Mouse (Mus musculus): ENCODE results near the gene Crip1.

Gene Crip1

DNA sequence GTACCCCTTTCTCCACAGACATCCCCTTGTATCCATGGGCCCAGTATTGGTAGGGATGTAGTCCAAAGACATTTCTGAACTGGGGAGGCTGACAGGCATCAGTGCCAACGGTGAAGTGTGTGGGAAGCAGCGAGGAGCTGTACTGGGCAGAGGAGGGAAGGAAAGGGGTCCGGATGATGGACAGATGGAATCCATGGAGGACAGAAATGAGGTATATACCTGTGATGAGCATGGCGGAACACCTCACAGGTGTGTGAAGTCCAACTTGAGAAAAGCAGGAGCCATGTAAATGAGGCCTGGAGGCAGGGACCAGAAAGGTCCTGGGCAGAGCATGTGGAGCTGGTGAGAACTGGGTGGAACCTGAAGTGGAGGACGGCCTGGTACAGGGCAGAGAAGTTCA lies 525 bp upstream of the Crip1 start:
- no peak for DNase-seq (ENCODE audit: low read depth, low spot score)

DNA sequence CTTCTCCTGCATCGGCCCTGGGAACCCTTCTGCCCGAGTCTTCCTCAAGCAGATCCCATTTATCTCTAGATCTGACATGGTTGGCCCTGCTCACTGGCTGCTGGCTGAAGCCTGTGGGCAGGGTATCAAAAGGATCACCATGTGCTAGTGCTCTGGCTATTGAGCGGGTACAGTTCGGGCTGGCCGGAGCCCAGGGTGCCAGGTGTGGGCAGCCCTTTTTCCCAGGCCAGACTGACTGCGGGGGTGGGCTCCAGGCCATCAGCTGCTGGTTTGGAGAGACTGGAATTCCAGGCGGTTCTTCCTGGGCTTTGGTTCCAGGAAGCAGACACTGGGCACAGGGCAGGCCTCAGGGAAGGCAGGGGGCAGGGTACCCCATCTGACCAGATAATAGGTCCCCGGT lies 1.4 kb downstream of the Crip1 start:
- no peak for DNase-seq (ENCODE audit: low read depth, low spot score)

DNA sequence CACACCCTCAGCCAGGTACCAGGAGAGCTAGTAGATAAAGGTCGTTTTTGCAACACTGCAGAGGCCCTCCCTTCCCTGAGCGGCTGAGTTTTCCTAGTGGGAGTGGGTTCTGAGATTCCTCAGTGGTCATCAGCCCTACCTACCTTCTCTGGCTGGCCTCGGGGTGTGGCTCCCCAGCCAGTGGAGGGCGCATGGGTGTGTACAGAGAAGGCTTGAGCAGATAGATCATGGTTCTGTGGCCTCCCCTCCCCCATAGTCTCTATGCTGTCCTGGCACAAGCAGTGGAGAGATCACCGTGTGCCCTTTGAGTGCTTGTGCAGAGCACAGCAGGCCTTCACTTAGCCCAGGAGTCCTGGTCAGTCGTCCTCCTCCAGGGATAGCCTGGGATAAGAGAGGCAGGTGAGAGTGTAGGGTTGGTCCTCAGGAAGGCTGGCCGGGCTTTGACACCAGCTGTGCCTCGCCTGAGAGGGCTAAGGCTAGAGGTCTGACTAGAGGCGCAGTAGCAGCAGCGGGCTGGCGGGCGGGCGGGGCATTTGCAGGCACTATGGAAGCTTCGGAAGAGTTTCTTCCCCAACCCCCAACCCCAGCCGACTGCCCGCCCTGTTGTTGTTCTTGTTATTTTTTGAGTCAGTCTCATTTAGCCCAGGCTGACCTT lies 2.4 kb downstream of the Crip1 start:
- DNase-seq (ENCODE audit: low read depth, low spot score), result no peak

DNA sequence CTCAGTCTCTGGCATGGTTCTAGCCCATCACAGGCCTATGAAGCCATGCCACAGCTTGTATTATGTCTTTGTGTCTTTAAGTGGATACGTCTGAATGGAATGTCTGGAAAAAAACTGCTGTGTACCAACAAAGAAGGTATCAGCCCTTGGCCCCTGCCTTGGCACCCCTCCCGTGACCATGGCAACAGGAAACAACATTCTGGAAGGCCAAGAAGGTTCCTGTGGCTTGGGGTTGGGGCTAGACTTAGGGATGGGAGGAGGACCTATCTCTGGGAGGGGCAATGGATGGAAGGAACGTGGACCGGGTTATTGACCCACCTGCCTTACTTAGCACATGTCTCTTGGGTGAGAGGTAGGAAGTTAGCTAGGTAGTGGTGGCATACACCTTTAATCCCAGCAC lies 3.2 kb downstream of the Crip1 start:
- no peak for DNase-seq (ENCODE audit: low read depth, low spot score)

DNA sequence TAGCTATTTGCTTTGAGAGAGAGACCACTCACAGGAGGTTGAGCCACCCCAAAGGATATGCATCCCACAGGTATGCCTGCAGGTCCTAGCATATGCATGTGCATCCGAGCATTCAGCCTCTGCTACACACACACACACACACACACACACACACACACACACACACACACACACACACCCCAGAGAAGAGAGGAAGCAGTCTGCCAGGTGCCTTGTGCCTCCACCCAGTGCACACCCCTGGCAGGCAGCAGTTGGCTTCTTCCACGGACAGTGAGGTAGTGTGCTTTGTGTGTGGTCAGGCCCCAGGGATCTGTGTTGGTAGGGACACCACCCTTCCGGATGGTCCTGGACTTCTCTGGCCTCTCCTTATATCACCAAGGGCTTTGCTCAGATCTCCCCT lies 3.8 kb downstream of the Crip1 start:
- DNase-seq (ENCODE audit: low read depth, low spot score), result no peak

DNA sequence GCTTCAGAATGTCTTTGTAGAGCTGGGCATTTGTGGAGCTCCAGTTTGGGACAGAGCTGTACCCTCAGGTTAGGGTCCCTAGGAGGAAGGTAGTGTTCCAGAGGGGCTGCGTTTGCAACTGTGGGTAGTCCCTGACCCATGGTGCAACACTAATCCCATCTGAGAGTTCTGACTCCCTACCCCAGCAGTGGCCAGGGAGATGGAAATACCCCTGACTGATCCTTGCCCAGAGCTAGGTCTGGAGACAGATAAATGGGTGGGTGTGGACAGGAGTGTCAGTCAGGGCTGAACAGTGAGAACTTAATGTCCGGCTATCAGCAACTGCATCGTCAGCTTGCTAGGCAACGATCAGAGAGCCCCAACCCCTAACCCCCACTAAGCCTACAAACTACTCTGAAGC lies 4.5 kb downstream of the Crip1 start:
- DNase-seq (ENCODE audit: low read depth, low spot score), result no peak

DNA sequence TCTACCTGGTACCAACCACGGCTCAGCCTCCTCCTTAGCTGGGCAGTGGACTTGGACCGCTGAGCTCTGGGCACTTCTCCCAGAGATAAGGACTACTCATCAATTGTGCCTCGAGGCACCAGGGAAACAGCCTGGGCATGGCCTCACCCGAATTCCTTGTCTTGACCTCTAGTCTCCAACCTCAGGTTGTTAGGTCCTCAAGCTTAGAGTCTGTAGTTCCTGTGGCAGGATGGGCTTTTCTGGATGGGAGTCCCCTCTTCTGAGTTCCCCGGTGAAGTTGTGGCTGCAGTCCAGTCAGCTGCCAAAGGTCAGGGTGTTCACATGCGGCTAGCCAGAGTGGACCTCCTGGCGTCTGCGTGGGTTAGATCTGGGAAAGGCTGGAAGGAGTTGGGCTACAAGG lies 4.9 kb downstream of the Crip1 start:
- no peak for DNase-seq (ENCODE audit: low read depth, low spot score)

DNA sequence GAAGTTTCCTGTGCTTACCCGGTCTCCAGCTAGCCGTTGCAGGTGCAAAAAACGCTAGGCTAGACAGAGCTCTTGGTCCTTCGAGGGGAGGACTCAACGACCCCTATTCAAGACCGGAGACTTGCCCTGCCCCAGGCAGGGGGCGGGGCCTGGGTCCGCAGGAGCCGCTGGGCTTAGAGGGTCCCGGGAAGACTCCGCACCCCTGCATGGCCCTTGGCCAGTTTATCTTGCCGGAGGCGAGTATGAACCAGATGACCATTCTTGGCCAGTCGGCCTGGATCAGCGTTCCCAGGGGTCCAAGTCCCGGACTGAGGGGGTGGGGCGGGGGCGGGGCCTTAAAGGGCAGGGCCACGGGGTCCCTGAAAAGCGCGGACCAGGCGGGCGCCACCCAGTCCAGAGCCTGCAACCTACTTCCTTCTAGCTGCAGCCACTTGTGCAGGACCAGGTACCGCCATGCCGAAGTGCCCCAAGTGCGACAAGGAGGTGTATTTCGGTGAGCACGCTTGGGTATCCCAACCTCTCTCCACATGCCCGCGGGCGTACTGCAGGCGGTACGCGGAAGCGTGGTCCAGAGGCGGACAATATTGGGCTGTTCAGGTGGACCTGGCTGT lies 5.7 kb downstream of the Crip1 start:
- DNase-seq (ENCODE audit: low read depth, low spot score), result no peak

DNA sequence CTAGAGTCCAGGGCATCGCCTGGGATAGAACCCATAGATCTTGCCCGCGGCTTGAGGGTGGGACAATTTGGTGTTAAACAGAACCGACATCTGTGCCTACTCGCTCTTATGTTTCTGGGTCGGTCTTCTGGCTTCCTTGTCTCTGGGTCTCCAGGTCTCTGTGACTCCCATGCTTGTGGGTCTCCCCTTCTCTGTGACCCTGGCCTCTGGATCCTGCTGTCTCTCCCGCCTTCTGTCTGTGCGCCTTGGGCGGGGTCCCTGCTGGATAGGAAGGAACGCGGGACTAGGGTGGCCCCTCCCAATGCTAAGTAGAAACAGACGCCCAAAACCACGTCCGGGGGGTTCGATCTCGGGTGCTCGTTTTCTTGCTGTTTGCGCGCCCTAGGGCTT lies 6.2 kb downstream of the Crip1 start:
- no peak for DNase-seq (ENCODE audit: low read depth, low spot score)

DNA sequence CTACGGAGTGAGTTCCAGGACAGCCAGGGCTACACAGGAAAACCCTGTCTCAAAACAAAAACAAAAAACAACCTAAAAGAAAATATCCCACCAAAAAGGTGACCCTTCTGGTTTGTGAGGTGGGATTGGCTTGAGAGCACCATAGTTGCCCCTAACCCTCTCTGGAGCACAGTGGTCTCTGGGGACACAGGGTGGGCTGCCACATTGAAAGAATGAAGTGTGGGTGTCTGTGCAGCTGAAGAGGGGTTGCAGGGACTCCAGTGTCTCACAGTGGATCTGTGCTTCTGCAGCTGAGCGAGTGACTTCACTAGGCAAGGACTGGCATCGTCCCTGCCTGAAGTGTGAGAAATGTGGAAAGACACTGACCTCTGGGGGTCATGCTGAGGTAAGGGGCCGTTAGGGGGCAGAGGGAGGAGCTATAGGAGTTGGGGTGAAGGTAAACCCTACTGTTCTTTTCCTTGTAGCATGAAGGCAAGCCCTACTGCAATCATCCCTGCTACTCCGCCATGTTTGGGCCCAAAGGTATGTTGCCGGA lies 6.9 kb downstream of the Crip1 start:
- DNase-seq (ENCODE audit: low read depth, low spot score), result no peak

DNA sequence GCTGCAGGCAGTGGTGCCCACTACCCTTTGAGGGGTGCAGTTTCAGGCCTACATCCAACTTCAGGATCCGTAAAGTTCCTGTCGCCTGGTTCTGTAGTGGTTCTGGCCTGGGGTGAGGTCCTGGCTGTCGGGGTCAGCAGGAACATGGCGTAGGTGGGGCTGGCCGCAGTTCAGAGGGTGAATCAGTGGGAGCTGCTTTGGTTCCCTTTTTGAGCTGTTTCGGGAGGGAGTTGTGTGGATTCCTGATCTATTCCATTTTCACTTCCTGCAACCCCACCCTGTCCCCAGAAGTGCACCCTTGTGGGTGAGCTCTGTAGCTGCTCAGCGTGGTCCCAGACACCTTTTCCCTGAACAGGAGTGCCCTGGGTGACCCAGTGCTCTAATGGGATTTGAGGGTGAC lies 7.9 kb downstream of the Crip1 start:
- DNase-seq (ENCODE audit: low read depth, low spot score), result no peak

DNA sequence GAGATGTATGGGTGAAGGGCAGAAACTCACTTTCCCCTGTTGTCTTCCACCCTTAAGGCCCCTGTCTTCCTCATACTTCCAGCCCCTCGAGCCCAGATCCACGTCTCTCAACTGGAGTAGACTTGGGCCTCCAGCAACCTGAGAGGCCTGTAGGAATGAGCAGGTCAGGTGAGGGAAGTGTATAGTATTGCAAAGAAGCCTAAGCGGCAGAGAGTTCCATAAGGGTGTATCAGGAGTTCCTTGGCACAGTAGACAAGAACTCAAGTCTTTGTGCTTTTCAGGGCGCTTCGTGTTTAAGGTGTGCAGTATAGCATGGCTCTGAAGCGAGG lies 8.6 kb downstream of the Crip1 start:
- no peak for DNase-seq (ENCODE audit: low read depth, low spot score)

DNA sequence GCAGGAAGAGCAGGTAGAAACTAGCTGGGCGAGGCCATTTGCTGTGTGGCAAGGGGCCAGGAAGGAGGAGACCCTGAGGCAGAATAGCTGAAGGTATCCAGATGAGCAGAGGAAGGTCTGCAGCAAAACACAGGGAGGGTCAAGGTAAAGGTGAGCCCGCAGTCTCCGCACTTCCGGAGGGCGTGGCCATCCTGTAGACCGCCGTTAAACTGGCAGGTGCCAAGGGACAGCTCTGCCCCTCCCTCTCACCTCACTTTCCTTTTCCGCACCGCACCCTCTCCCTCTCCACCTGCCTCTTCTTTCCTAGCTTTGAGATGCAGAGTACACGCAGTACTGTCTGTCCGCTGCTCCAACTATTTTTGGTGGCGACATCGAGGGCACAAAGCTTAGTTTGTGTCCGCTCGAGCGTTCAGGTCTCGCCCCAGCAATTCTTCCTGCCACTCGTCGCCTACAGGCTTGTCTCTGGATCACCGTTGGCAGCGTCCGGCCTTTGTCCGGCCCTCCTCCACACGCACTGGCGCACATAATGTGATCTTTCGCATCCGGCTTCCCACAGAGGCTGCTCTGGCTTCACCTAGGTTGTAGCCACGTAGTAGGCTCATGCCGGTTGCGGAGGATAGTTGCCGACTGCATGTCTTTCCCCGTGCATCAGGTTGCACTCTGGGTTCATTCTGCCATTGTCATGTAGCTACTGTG lies 9.1 kb downstream of the Crip1 start:
- DNase-seq (ENCODE audit: low read depth, low spot score), result no peak

DNA sequence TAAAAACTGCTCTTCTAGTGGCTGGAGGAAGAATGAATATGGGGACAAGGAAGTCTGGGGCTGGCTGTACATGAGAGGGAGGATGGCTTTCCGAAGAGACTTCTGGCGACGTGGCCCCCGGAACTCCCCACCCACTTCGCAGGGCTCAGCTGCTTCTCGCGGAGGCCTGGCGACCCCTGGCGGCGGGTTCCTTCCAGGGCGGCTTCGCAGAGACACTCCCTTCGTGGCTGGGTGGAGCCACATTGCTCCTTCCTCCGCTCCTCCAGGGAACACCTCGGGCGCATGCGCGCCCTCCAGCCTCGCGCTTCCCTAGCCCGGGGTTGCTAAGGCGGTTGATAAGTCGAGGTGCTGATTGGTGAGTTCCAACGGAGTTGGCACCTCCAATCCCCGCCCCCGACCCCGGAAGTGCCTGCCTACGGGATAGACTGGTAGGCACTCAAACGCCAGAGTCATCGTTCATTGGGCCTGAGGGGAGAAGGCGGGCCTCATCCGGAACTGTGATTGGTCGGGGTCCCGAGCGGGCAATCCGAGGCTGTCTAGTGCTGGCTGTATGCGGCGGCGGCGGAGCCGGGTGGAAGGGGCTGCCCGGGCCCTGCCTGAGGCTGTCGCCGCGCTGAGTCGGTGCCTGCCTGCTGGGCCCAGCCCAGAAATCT lies 9.9 kb downstream of the Crip1 start, which contains the start of gene Tedc1:
TSS of gene Tedc1 (plus strand) at position 535 of the 653 bp plus-strand sequence.
- DNase-seq (ENCODE audit: low read depth, low spot score), result peak; percentile 99

DNA sequence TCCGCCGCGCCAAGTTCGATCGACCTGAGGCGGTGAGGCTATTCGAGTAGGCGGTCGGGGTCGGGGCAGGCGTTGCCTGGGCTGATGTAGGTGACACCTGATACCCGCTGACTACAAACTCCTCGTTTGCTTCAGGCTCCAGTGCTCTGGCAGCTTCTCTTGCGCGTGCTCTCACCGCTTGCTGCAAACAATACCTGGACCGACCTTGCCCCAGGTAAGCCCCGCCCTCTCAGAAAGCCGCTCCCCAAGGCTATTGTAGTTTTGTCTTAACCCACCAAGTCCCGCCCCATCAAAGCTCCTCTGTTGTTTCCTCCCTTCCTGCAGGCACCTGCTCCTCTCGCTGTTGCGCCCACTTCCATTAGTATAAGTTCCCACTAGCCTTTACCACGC lies 10.4 kb downstream of the Crip1 start:
- DNase-seq (ENCODE audit: low read depth, low spot score), result no peak

DNA sequence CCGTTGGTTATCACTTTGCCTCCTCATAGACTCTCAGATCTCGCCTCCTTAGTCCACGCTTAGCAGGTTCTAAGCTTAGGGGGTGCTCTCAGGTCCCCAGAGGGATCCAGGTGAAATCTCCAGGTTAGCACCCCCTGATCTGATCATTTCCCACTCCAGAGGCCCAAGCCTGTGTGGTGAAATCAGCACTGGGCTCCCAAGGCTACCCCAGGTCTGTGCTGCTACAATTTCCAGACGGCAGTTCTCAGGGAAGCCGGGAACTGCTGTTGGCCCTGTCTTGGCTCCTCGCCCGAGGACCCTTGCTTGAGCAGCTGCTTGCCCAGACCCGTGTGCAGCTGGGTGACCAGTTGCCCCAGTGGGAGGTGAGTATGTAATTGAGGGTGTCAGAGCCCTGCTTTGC lies 10.9 kb downstream of the Crip1 start:
- no peak for DNase-seq (ENCODE audit: low read depth, low spot score)

DNA sequence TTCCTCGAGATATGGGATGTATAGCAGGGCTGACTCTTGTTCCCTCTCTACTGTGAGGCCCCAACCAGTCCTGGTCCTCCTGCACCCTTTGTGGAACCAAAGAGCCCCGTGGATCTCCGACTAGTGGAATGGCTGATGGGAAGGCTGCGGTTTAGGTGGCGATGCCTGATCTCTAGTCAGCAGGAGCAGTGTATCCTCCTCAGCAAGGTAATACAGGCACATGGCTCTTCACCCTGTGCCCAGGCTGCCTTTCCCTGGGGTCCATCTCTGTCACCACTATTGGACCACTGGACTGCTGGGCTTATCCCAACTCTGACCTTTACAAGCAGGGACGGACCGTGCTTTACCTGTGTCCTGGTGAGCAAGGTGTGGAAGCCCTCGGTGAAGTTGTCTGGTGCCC lies 11.4 kb downstream of the Crip1 start:
- DNase-seq (ENCODE audit: low read depth, low spot score), result no peak

DNA sequence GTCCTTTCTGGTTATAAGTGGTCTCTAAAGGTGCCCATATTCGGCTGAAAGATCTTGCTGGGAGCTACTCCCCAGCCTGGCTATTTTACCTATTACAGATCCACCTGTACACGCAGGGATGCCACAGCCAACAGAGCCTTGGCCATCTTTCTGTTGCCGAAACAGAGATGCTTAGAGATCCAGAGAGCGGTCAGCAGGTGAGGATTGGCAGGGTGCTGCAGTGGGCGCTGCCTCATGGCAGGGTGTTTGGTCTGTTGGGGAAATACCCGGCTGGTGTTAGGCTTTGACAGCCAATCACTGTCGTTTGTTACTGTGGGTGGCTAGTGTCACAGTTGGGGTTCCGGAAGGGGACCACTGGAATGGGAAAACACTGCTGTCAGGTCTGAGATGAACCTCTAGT lies 11.9 kb downstream of the Crip1 start:
- no peak for DNase-seq (ENCODE audit: low read depth, low spot score)

DNA sequence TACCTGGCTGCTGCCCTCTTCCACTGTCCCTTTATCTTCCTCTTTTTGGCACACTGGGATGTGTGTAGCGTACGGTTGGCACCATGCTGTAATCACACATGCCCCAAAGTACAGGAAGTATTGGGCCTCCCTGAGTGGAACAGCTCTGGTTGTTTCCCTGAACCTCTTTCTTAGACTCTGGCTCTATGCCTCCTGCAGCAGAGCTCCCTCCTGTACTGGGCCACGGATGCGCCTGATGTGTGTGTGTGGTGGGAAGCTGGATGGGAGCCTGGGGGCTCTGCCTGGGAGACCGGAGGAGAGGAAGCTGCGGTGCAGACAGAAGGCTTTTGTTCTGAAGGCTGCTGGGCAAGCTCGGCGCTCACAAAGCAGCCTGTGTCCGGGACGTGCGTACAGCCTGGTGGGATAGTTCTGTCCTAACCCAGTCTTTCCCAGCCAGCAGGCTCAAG lies 17.5 kb downstream of the Crip1 start:
- DNase-seq (ENCODE audit: low read depth, low spot score), result peak; percentile 58

DNA sequence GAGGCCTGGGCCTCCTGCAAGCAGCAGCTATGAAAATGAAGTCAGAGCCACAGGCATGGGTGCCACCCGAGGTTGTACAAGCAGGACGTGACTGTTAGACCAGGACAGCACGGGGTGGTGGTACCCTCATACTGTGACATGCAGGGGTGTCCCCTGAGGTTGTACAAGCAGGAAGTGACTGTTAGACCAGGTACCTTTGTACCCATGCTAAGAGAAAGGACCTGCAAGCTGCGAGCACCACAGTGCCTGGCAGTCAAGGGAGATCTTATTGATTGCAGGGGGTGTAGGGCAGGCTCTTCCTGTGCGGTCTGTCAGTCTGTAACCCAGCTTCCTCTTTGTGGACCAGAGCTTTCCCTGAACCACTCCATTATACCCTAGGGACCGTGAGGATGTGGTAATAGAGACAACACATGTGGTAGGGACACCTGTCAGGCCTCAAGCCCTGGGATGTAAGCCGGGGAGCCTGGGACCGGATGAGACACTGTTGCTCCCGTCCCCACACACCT lies 22.0 kb downstream of the Crip1 start:
- no peak for DNase-seq (ENCODE audit: low read depth, low spot score)

DNA sequence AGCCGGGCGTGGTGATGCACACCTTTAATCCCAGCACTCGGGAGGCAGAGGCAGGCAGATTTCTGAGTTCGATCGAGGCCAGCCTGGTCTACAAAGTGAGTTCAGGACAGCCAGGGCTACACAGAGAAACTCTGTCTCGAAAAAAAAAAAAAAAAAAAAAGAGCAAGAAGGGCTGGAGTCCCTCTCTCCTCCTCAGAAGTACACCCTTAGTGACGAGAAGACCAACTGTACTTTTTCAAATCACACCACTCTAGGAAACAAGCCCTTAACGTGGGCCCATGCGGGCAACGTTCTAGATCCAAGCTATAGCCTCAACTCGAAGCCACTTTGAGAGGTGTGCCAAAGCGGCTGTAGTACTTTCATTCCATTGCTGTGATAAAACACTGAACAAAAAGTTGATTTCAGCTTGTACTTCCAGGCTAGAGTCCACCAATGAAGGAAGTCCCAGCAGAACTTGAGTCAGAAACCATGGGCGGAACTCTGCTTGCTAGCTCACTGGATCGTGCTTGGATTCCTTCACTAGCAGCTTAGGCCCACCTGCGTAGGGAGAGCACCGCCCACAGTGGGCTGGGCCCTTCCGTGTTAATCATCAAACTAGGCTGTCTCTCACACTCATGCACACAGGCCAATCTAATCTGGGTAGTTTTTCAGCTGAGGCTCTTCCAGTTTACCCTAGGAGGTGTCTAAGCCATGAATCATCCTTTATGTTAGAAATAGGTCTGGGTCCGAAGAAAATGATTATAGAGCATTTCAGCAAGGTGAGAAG lies 31.0 kb downstream of the Crip1 start:
- no peak for DNase-seq (ENCODE audit: low read depth, low spot score)

DNA sequence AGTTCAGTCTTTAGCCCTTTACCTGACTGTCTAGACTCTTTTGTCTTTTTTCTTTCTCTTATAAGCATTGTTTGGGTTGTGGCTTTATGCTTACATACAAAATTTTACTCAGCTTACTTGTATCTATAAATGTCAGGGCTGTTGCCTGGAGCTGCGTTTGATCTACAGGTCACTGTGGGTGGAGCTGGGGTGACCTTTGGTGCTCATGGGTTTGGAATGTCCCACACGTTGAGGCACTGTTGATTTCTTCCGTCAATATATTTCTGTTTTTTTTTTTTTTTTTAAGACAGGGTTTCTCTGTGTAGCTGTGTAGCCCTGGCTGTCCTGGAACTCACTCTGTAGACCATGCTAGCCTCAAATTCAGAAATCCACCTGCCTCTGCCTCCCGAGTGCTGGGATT lies 34.9 kb downstream of the Crip1 start:
- no peak for DNase-seq (ENCODE audit: low read depth, low spot score)

Measured in telencephalon, adult 2 months (tissue).